Mouse (Mus musculus): ENCODE measurements around the gene Sat2.

- no peak for TF ChIP-seq CTCF (IDR thresholded peaks at IDR 0.05; ENCODE audit: low read depth)
- TF ChIP-seq EP300 (IDR thresholded peaks at IDR 0.05; ENCODE audit: low read depth) = no peak
These were observed 43.5 kb upstream of the Sat2 start for GRCm38 (mm10) chr11:69578301-69578700.

Data from liver, postnatal 0 days (tissue).